Mouse (Mus musculus) forelimb bud, embryonic 11.5 days (tissue): Measurements from ENCODE around the gene Cobl.

ENCODE experiments used
- DNase-seq: peaks from one replicate; pipeline ENCODE4 v3.0.0-alpha.2; 2012; ENCODE audit warnings: low read depth, low spot score

The Cobl gene

GRCm38 (mm10) chr11:12219594-12220530, 244.9 kb downstream of the Cobl start:
- no peak for DNase-seq

GRCm38 (mm10) chr11:12216897-12217296, 247.9 kb downstream of the Cobl start:
- DNase-seq = no peak

GRCm38 (mm10) chr11:12215582-12215981, 249.2 kb downstream of the Cobl start:
- DNase-seq = no peak

- DNase-seq = no peak
Measured at GRCm38 (mm10) chr11:12208574-12208973, 256.2 kb downstream of the Cobl start.

- DNase-seq = no peak
Measured at GRCm38 (mm10) chr11:12205201-12206161, 259.3 kb downstream of the Cobl start.

- no peak for DNase-seq
Measured at GRCm38 (mm10) chr11:12199441-12199840, 265.3 kb downstream of the Cobl start.

GRCm38 (mm10) chr11:12198700-12199349, 265.9 kb downstream of the Cobl start:
- DNase-seq = no peak

- DNase-seq = no peak
Measured at GRCm38 (mm10) chr11:12198017-12198416, 266.7 kb downstream of the Cobl start.

- no peak for DNase-seq
Measured at GRCm38 (mm10) chr11:12197542-12197941, 267.2 kb downstream of the Cobl start.

- no peak for DNase-seq
Measured at GRCm38 (mm10) chr11:12195390-12195789, 269.4 kb downstream of the Cobl start.

GRCm38 (mm10) chr11:12193369-12193768, 271.4 kb downstream of the Cobl start:
- no peak for DNase-seq

GRCm38 (mm10) chr11:12191386-12191785, 273.4 kb downstream of the Cobl start:
- no peak for DNase-seq

- no peak for DNase-seq
Measured at GRCm38 (mm10) chr11:12190417-12190816, 274.3 kb downstream of the Cobl start.
